Mouse (Mus musculus) gastrocnemius, adult 18-20 months (tissue): Measurements from ENCODE around the gene Tmprss3. TPM values are rescaled to one million over a fixed set of nuclear protein-coding genes. Genes with fewer than 3 reads are reported as not detected.

Experiments used
- DNase-seq: peaks from one replicate; pipeline ENCODE4 v3.0.0; 2021; ENCODE audit warnings: low spot score
- long read RNA-seq, 2 experiments: library from polyadenylated mRNA; stranded (forward); transcript quantifications; one replicate each; pipeline ENCODE4 v2.0.0; 2021
- total RNA-seq, 2 experiments: library from RNA; stranded (reverse); gene quantifications; 2 replicates each; pipeline ENCODE4 v1.2.3; 2021

Tmprss3 gene
- total RNA-seq, result not detected
- long read RNA-seq, experiment 1, result 0 reads
- long read RNA-seq, experiment 2, result 0 reads

GRCm38 (mm10) chr17:31198877-31199276 lies at the start of gene Tmprss3:
Tmprss3 (minus strand) TSS chr17:31198977.
- no peak for DNase-seq

- no peak for DNase-seq
These were observed 48.4 kb upstream of the Tmprss3 start for GRCm38 (mm10) chr17:31247144-31247543.

- DNase-seq, result no peak
These were observed 46.5 kb upstream of the Tmprss3 start for GRCm38 (mm10) chr17:31245321-31245720.

GRCm38 (mm10) chr17:31242764-31243163 lies 44.0 kb upstream of the Tmprss3 start:
- no peak for DNase-seq

- no peak for DNase-seq
These were observed 42.4 kb upstream of the Tmprss3 start for GRCm38 (mm10) chr17:31241156-31241555.

- DNase-seq, result no peak
These were observed 39.6 kb upstream of the Tmprss3 start for GRCm38 (mm10) chr17:31238234-31239020.

- DNase-seq, result no peak
These were observed 37.1 kb upstream of the Tmprss3 start for GRCm38 (mm10) chr17:31235915-31236314.

- no peak for DNase-seq
These were observed 33.7 kb upstream of the Tmprss3 start for GRCm38 (mm10) chr17:31232251-31233010.

GRCm38 (mm10) chr17:31231780-31232179 lies 33.0 kb upstream of the Tmprss3 start:
- no peak for DNase-seq

- DNase-seq, result no peak
These were observed 28.2 kb upstream of the Tmprss3 start for GRCm38 (mm10) chr17:31226931-31227330.

- DNase-seq, result no peak
These were observed 27.6 kb upstream of the Tmprss3 start for GRCm38 (mm10) chr17:31226368-31226767.

- no peak for DNase-seq
These were observed 25.8 kb upstream of the Tmprss3 start for GRCm38 (mm10) chr17:31224591-31224990.

- DNase-seq, result no peak
These were observed 25.1 kb upstream of the Tmprss3 start for GRCm38 (mm10) chr17:31223835-31224234.

GRCm38 (mm10) chr17:31222810-31223310 lies 24.1 kb upstream of the Tmprss3 start:
- no peak for DNase-seq

GRCm38 (mm10) chr17:31216068-31216955 lies 17.5 kb upstream of the Tmprss3 start:
- DNase-seq, result no peak

GRCm38 (mm10) chr17:31211881-31212280 lies 13.1 kb upstream of the Tmprss3 start:
- DNase-seq, result no peak

- DNase-seq, result no peak
These were observed 11.5 kb upstream of the Tmprss3 start for GRCm38 (mm10) chr17:31210299-31210698.

- DNase-seq, result no peak
These were observed 10.7 kb upstream of the Tmprss3 start for GRCm38 (mm10) chr17:31209376-31209930.

GRCm38 (mm10) chr17:31208654-31209053 lies 9.9 kb upstream of the Tmprss3 start:
- no peak for DNase-seq

GRCm38 (mm10) chr17:31207771-31208334 lies 9.1 kb upstream of the Tmprss3 start, which contains the start of gene Ubash3a:
Ubash3a (plus strand) TSS chr17:31207873.
- DNase-seq, result no peak

GRCm38 (mm10) chr17:31196283-31196682 lies 2.5 kb downstream of the Tmprss3 start:
- DNase-seq, result no peak
